ENCODE assay signal across 8 mouse cellular contexts in genomic region chr7:78912974-78913474, GRCm38 (mm10). TPM values are rescaled to one million over a fixed set of nuclear protein-coding genes. Genes with fewer than 3 reads are reported as not detected.
DNase-seq lines count a peak whose midpoint lies in the region; ATAC-seq and TF ChIP-seq lines count a peak whose summit lies in the region.

Isg20 (plus strand) TSS chr7:78913424.

- 79% methylated on average over 5 of the region's 5 CpGs for WGBS in kidney, adult 2 months

- no peak for TF ChIP-seq POLR2A in kidney, adult 2 months (IDR thresholded peaks at IDR 0.05; ENCODE audit: low read depth, low read length)

- no peak for TF ChIP-seq CTCF in kidney, adult 2 months (conservative IDR thresholded peaks at IDR 0.05; ENCODE audit: insufficient read depth, insufficient read length, low read depth, low read length)

- DNase-seq in kidney, adult 2 months: no peak
- no peak for DNase-seq in kidney, postnatal 25 days
- no peak for DNase-seq in ovary, postnatal 14 days (ENCODE audit: low spot score)
- no peak for DNase-seq in urinary bladder, postnatal 10 days (ENCODE audit: low spot score)
- DNase-seq in right cerebral cortex, postnatal 14 days: no peak

- H3K4me1 ChIP-seq in kidney, adult 2 months (ENCODE audit: control insufficient read depth, insufficient read depth, low read length): no peaks in the 10 kb centered on the region

- no peaks in the 10 kb centered on the region for H3K36me3 ChIP-seq in kidney, adult 2 months (ENCODE audit: control insufficient read depth, insufficient read depth, low read length)

- H3K27me3 ChIP-seq in kidney, adult 2 months (replicated peaks; ENCODE audit: control insufficient read depth, insufficient read depth, low read length): no peaks in the 10 kb centered on the region

- ATAC-seq in activated CD4-positive, CD25-positive, alpha-beta regulatory T cell, adult 4 months: no peak
- no peak for ATAC-seq in hematopoietic stem cell, adult 5-6 weeks (replicated peaks in 1 of 2; ENCODE audit: insufficient read depth in 1 of 2, low FRiP score in 2 of 2, low TSS enrichment in 1 of 2, low read depth in 1 of 2, poor library complexity in 2 of 2, severe bottlenecking in 2 of 2)
- ATAC-seq in megakaryocyte-erythroid progenitor cell, adult 5-6 weeks (replicated peaks; ENCODE audit: low FRiP score, low TSS enrichment, poor library complexity, severe bottlenecking): no peak

- H3K27ac ChIP-seq in kidney, adult 2 months (ENCODE audit: insufficient read depth, low read depth, low read length): peak within 1 kb of the TSS; percentile 13; the same call in 1 of the 2 replicates

- peak within 1 kb of the TSS; percentile 42 for H3K4me3 ChIP-seq in kidney, adult 2 months (ENCODE audit: insufficient read depth, low read depth, low read length)

RNA-seq across cellular contexts. Expression of gene Isg20, which starts in this region (rescaled TPM):
- polyA plus RNA-seq in kidney, adult 2 months (2012; rRNA removed): 10.9 and 12.5 TPM in 2 replicates
- polyA plus RNA-seq in activated CD4-positive, CD25-positive, alpha-beta regulatory T cell, adult 4 months (2017; shearing (Covaris generic)): 100 to 1,000 TPM; 113 to 119 TPM
- 10.6 and 28.4 TPM in 2 replicates for total RNA-seq in hematopoietic stem cell, adult 5-6 weeks (2017)
- total RNA-seq in megakaryocyte-erythroid progenitor cell, adult 5-6 weeks (2014; fragmentation: Nextera tagmentation): 140 and 149 TPM in 2 replicates
- 46.2 and 54.5 TPM in 2 replicates for total RNA-seq in megakaryocyte-erythroid progenitor cell, adult 5-6 weeks (2017)
